Mouse (Mus musculus) midbrain, embryonic 16.5 days (tissue): ENCODE results near the gene Sbno2. TPM values are rescaled to one million over a fixed set of nuclear protein-coding genes. Genes with fewer than 3 reads are reported as not detected.
"Not testable (repeated sequence)": the region's sequence is repeated elsewhere in the genome, so short reads cannot be mapped to it uniquely, and the experiment has no call there.

Experiments used
- ATAC-seq: fragments of 200-750 bp; cut with Nextera tagmentation; 2 replicates; pipeline ENCODE4 v1.8.0; 2017; ENCODE audit warnings: moderate TSS enrichment
- H3K27ac ChIP-seq: fragments of 300-500 bp; sonication (generic); 2 replicates; pipeline ENCODE4 v1.5.1; 2014; ENCODE audit warnings: mild to moderate bottlenecking, low read length, mixed read lengths
- H3K27me3 ChIP-seq: fragments of 300-500 bp; sonication (generic); 2 replicates; pipeline ENCODE4 v1.6.1; 2014; ENCODE audit warnings: low read depth, low read length, mixed read lengths; ENCODE audit not compliant: control insufficient read depth, insufficient read depth
- H3K36me3 ChIP-seq: fragments of 300-500 bp; sonication (generic); 2 replicates; pipeline ENCODE4 v1.6.1; 2014; ENCODE audit warnings: mild to moderate bottlenecking, low read length, moderate library complexity, mixed read lengths; ENCODE audit not compliant: control insufficient read depth, insufficient read depth
- H3K4me1 ChIP-seq: fragments of 300-500 bp; sonication (generic); 2 replicates; pipeline ENCODE4 v1.6.1; 2014; ENCODE audit warnings: mild to moderate bottlenecking, low read length, mixed read lengths; ENCODE audit not compliant: control insufficient read depth, insufficient read depth
- H3K4me2 ChIP-seq: fragments of 300-500 bp; sonication (generic); 2 replicates; pipeline ENCODE4 v1.6.1; 2014; ENCODE audit warnings: mild to moderate bottlenecking, low read length, mixed read lengths
- H3K4me3 ChIP-seq: fragments of 300-500 bp; sonication (generic); 2 replicates; pipeline ENCODE4 v1.5.1; 2014; ENCODE audit warnings: low read depth, mild to moderate bottlenecking, low read length, moderate library complexity, mixed read lengths
- H3K9ac ChIP-seq: fragments of 300-500 bp; sonication (generic); 2 replicates; pipeline ENCODE4 v1.6.1; 2014; ENCODE audit warnings: low read depth, low read length, mixed read lengths
- H3K9me3 ChIP-seq: fragments of 300-500 bp; sonication (generic); replicated peaks from 2 replicates; pipeline ENCODE4 v1.6.1; 2014; ENCODE audit warnings: mild to moderate bottlenecking, low read length, mixed read lengths; ENCODE audit not compliant: control insufficient read depth, poor library complexity, severe bottlenecking
- WGBS: fragments of 180-500 bp; shearing (Covaris S2); extraction: QIAGEN DNeasy Blood & Tissue Kit; methylation state at CpG from one replicate; pipeline ENCODE4 v1.1.7; 2014; 5-methylcytosine and 5-hydroxymethylcytosine counted together
- polyA plus RNA-seq: library from polyadenylated mRNA; unstranded; fragments of >200 nt; fragmentation: Nextera tagmentation; extraction: Ambion mirVana; gene quantifications from 2 replicates; pipeline ENCODE4 v1.2.1, GENCODE M21; 2015

Sbno2 gene
- polyA plus RNA-seq, 1 experiment from 2014 or later: 11.6 TPM

GRCm38 (mm10) chr10:80050244-80050643 lies 55.1 kb downstream of the Sbno2 start:
- Histone ChIP-seq H3K4me1 (peaks cover 10% of the 10 kb centered on the region), H3K27me3 (no peaks in the 10 kb centered on the region), H3K4me3 (no peak overlapping the region), H3K36me3 (no peaks in the 10 kb centered on the region), H3K9me3 (no peaks in the 10 kb centered on the region), H3K27ac (no peak overlapping the region), H3K4me2 (no peak overlapping the region), H3K9ac (no peak overlapping the region)
- no peak for ATAC-seq
- WGBS: 13% methylated on average over 6 of the region's 6 CpGs

DNA sequence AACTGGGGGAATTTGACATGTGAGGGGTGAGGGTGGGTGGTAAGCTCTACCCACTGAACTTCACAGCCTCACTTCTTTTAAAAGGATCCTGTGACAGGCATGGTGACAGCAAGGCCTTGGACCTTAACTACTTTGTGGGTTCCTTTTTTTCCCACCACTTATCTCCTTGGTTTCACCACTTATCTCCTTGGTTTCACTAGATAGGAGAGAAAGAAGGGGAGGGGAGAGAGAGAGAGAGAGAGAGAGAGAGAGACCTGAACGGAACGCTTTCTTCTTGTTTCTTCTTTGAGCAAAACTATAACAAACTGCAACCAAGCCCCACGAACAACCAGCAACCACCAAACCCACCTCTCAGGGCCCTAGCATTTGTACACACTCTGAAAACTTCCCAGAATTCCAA lies 56.5 kb downstream of the Sbno2 start:
- H3K36me3 ChIP-seq: no peaks in the 10 kb centered on the region
- ATAC-seq: no peak
- peaks cover 2% of the 10 kb centered on the region; the same call in 1 of the 2 replicates for H3K4me1 ChIP-seq
- no peak overlapping the region for H3K4me3 ChIP-seq
- no peak overlapping the region for H3K27ac ChIP-seq
- WGBS: 69% methylated on average over 3 of the region's 3 CpGs
- no peak overlapping the region for H3K9ac ChIP-seq
- no peaks in the 10 kb centered on the region for H3K9me3 ChIP-seq
- H3K27me3 ChIP-seq: no peaks in the 10 kb centered on the region
- no peak overlapping the region for H3K4me2 ChIP-seq

DNA sequence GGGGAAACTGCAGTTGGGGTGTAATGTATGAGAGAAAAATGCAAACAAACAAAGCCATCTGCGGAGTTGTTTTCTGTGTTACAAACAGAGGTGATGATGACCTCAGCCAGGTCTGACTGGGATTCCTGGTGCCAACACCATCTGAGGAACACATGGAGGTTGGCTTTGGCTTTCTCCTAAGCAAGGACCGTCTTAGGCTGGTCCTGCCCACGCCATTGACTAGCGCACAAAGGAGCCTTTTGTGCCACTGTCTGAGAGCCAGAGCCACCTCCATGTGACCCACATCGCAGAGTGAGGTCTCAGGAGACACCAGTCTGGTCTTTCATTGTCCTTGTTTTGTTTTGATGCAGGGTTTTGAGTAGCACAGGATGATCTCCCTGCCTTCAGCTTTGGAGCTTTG lies 57.0 kb downstream of the Sbno2 start:
- Histone ChIP-seq H3K9ac (no peak overlapping the region), H3K27me3 (no peaks in the 10 kb centered on the region), H3K4me3 (no peak overlapping the region), H3K36me3 (no peaks in the 10 kb centered on the region), H3K9me3 (no peaks in the 10 kb centered on the region), H3K4me1 (peaks cover 2% of the 10 kb centered on the region; the same call in 1 of the 2 replicates), H3K4me2 (no peak overlapping the region), H3K27ac (no peak overlapping the region)
- 10% methylated on average over 5 of the region's 5 CpGs for WGBS
- ATAC-seq: no peak

GRCm38 (mm10) chr10:80047041-80047565 lies 58.3 kb downstream of the Sbno2 start, which contains the start of gene Gpx4:
TSS of gene Gpx4 (plus strand) at chr10:80047166.
- Histone ChIP-seq H3K9me3 (no peaks in the 10 kb centered on the region), H3K4me3 (no peak within 1 kb of the TSS), H3K4me2 (no peak within 1 kb of the TSS), H3K4me1 (no peaks in the 10 kb centered on the region), H3K9ac (no peak within 1 kb of the TSS), H3K27me3 (no peaks in the 10 kb centered on the region), H3K27ac (no peak within 1 kb of the TSS), H3K36me3 (no peaks in the 10 kb centered on the region)
- no peak for ATAC-seq
- WGBS: 52% methylated on average over 9 of the region's 9 CpGs

GRCm38 (mm10) chr10:80045766-80046165 lies 59.6 kb downstream of the Sbno2 start:
- H3K36me3 ChIP-seq: no peaks in the 10 kb centered on the region
- no peak overlapping the region for H3K9ac ChIP-seq
- no peaks in the 10 kb centered on the region for H3K9me3 ChIP-seq
- no peaks in the 10 kb centered on the region for H3K4me1 ChIP-seq
- no peak overlapping the region for H3K4me2 ChIP-seq
- no peak overlapping the region for H3K4me3 ChIP-seq
- 69% methylated on average over 5 of the region's 5 CpGs for WGBS
- no peak for ATAC-seq
- H3K27me3 ChIP-seq: no peaks in the 10 kb centered on the region
- no peak overlapping the region for H3K27ac ChIP-seq

DNA sequence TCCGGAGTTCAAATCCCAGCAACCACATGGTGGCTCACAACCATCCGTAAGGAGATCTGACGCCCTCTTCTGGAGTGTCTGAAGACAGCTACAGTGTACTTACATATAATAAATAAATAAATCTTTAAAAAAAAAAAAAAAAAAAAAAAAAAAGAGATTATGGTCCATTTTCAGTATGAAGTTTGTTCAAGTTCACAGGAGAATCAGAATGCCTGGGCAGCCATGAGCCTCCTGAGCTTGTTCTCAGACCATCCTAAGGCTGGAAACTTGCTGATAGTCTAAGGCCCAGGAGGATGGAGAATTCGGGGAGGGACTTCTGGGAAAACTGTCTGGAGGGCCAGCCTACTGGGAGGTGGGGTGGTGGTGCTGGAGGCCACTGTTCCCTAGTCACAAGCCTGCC lies 60.0 kb downstream of the Sbno2 start:
- H3K27me3 ChIP-seq, H3K4me2 ChIP-seq, H3K9me3 ChIP-seq, H3K4me3 ChIP-seq, H3K4me1 ChIP-seq, H3K36me3 ChIP-seq, ATAC-seq, H3K9ac ChIP-seq, H3K27ac ChIP-seq: not testable (repeated sequence)
- WGBS: 89% methylated on average over 2 of the region's 4 CpGs

DNA sequence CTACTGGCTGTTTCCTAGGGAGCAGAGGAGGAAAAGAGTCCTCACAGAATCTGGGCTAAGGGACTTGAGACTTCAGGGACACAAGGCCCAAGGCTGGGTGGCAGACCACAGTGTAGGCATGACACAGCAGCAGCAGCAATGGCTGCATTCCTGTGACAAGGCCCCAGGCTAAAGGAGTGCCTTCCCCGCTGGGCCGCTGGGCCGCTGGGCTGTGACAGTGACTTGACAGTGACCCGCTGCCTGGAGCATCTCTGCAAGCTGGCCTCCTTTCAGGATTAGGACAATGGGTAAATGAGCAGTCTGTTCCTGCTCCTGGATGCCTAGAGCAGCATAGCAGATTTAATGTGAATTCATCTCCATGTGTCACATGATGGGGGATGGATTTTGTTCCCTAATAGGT lies 61.3 kb downstream of the Sbno2 start:
- H3K4me1 ChIP-seq: no peaks in the 10 kb centered on the region; the same call in 1 of the 2 replicates
- no peak overlapping the region for H3K4me2 ChIP-seq
- 27% methylated on average over 4 of the region's 4 CpGs for WGBS
- H3K27me3 ChIP-seq: no peaks in the 10 kb centered on the region
- H3K36me3 ChIP-seq: no peaks in the 10 kb centered on the region
- no peak overlapping the region for H3K9ac ChIP-seq
- H3K27ac ChIP-seq: 0 out of 2 replicates have a peak overlapping the region, but pooled peaks have one; percentile 25
- no peak overlapping the region for H3K4me3 ChIP-seq
- H3K9me3 ChIP-seq: no peaks in the 10 kb centered on the region
- ATAC-seq: no peak

GRCm38 (mm10) chr10:80041409-80042060 lies 63.8 kb downstream of the Sbno2 start:
- 79% methylated on average over 8 of the region's 8 CpGs for WGBS
- ATAC-seq: not testable (repeated sequence)

GRCm38 (mm10) chr10:80039559-80039979 lies 65.8 kb downstream of the Sbno2 start, which contains the start of gene Polr2e:
TSS of gene Polr2e (minus strand) at chr10:80039795.
- H3K4me1 ChIP-seq: peaks cover 16% of the 10 kb centered on the region
- H3K27me3 ChIP-seq: no peaks in the 10 kb centered on the region
- WGBS: under 1% methylated on average over 40 of the region's 40 CpGs

More at GRCm38 (mm10) chr10:80041409-80042060, 63.8 kb downstream of the Sbno2 start:
- H3K4me1 ChIP-seq: peaks cover 16% of the 10 kb centered on the region
- not testable (repeated sequence) for H3K9ac ChIP-seq, H3K4me2 ChIP-seq, H3K9me3 ChIP-seq, H3K4me3 ChIP-seq, H3K36me3 ChIP-seq, H3K27me3 ChIP-seq, H3K27ac ChIP-seq

More at GRCm38 (mm10) chr10:80039559-80039979, 65.8 kb downstream of the Sbno2 start, which contains the start of gene Polr2e:
- Histone ChIP-seq H3K4me2 (peak within 1 kb of the TSS; percentile 71), H3K36me3 (peaks cover 23% of the 10 kb centered on the region), H3K9ac (peak within 1 kb of the TSS; percentile 80), H3K27ac (peak within 1 kb of the TSS; percentile 60), H3K4me3 (peak within 1 kb of the TSS; percentile 65), H3K9me3 (no peaks in the 10 kb centered on the region)
- peak; percentile 97 for ATAC-seq
